Mouse (Mus musculus): ENCODE measurements around the gene Khk. TPM values are rescaled to one million over a fixed set of nuclear protein-coding genes. Genes with fewer than 3 reads are reported as not detected.

Gene Khk
- total RNA-seq, 2 experiments from 2014 or later: 15.1 to 15.9 TPM

DNA sequence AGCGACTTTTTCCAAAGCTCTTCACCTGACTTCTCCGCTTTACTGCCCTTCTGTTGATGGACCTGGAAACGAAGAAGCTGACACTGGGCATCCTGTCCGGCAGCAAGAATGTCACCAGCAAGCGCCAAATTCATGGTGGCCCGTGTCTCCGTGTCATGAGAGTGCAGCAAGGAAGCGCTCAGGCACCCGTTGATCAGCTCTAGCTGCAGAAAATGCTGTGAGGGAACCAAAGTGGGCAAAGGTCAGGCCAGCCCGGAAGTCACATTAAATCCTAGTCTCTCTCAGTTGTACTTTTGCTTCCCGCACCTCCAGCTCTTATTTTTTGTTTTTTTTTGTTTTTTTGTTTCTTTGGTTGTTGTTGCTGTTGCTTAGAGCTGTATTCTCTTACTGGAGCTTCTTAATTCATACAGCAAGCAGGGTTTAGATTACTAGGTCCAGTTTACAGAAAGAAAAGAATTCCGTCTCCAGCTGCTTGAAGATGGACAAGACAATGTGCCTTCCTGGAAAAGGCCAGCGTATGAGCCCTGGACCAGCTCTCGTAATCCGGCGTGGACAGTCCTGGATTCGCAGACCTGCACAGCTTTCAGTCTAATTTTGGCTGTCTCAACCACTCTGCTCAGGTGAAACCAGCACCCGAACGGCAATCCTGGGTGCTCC, 38.1 kb downstream of the Khk start:
- intact Hi-C loops (cut with DNase I): loop anchor here (10.0 kb wide), 1 partner anchor 235 kb away; the partner anchor contains the start of genes Eif2b4 and Snx17
- no peak for DNase-seq (ENCODE audit: low spot score in 2 of 2)

GRCm38 (mm10) chr5:30959966-30960501, 38.8 kb downstream of the Khk start, which contains the start of gene Preb:
TSS of gene Preb (minus strand) at chr5:30960361.
- peak; percentile 99 for DNase-seq (ENCODE audit: low spot score in 2 of 2)
- intact Hi-C loops (cut with DNase I): loop anchor here (2.0 to 10.0 kb wide), 3 partner anchors 89 to 335 kb away; partner anchors contain the start of genes Atraid, Eif2b4, Fndc4 and Gckr

- intact Hi-C loops (cut with DNase I): loop anchor here (2.0 to 10.0 kb wide), 2 partner anchors 88 to 334 kb away; partner anchors contain the start of genes Atraid, Fndc4, Gckr and Ift172
- no peak for DNase-seq (ENCODE audit: low spot score in 2 of 2)
Measured at GRCm38 (mm10) chr5:30960814-30961213, 39.6 kb downstream of the Khk start.

DNA sequence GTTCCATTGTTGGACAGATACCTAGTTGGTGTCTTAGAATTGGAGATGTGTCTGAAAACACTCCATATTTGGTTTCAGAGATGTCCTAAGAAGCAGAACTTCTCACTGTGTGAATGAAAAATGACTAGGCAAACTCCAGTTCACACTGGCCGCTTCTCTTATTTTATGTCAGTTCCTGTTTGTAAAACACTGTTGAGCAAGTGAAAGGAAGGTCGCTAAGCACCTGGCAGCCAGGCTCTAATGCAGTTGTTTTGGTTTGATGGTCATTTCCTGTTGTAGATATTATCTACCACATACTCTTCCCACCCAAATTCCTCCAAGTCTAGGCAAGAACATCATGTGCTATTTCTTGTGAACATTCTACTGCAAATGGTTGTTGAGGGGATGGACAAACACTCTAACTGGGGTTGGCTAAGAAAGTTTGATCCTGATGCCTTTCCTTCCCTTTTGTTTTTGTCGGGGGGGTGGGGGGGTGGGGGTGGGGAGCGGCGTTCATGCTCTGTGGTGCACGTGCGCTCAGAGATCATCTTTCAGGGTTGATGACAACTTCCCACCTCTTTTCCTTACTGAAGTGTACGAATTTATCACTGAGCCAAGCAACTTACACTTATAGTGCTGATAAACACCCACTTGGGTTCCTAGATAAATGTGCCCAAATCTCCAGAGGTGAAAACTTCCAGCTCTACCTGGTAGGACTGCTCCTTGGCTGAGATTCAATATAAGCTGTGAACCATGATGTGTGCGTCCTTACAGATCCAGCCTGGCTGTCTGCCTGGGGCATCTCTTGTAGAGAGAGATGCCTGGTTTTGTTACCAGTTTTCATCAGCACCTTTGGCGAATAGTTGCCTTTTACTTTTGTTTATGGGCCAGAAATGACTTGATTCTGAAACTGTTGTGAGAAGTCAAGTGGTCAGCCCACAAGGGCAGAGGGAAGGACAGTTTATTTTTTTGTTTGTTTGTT, 40.6 kb downstream of the Khk start:
- intact Hi-C loops (cut with DNase I): loop anchor here (2.0 to 10.0 kb wide), 2 partner anchors 87 to 333 kb away; partner anchors contain the start of genes Atraid, Fndc4, Gckr and Ift172
- no peak for DNase-seq (ENCODE audit: low spot score in 2 of 2)

GRCm38 (mm10) chr5:30963916-30964315, 42.7 kb downstream of the Khk start:
- no peak for DNase-seq (ENCODE audit: low spot score in 2 of 2)
- intact Hi-C loops (cut with DNase I): loop anchor here (10.0 kb wide), 1 partner anchor 331 kb away; the partner anchor contains the start of genes Fndc4, Gckr and Ift172

- DNase-seq (ENCODE audit: low spot score in 2 of 2): no peak
- intact Hi-C loops (cut with DNase I): loop anchor here (10.0 kb wide), 1 partner anchor 329 kb away; the partner anchor contains the start of genes Fndc4, Gckr and Ift172
Measured at GRCm38 (mm10) chr5:30966189-30966588, 45.0 kb downstream of the Khk start.

DNA sequence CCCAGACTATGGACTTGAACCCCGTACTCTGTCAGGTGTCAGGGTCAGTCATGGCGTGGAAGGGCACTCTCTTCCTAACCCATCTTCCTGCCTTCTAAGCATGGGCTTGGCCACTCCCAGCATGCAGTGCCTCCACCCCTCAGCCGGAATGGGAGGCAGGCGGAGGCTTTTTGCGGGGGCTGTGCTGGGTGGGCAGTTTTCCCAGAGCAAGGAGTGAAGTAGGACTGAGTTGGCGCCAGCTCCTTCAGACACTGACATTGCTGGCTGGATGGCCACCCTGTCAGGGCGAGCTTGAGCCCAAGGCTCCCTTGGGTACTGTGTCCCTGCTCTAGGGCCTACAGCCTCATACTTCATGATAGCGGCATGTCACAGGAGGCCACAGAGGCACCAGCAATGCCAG, 47.2 kb downstream of the Khk start, which contains the start of gene Tcf23:
Tcf23 (plus strand) TSS at position 247 of the 400 bp plus-strand sequence.
- intact Hi-C loops (cut with DNase I): loop anchor here (10.0 kb wide), 1 partner anchor 326 kb away; the partner anchor contains the start of genes Fndc4, Gckr and Ift172
- DNase-seq (ENCODE audit: low spot score in 2 of 2): no peak

GRCm38 (mm10) chr5:30969440-30969839, 48.2 kb downstream of the Khk start:
- no peak for DNase-seq (ENCODE audit: low spot score in 2 of 2)
- intact Hi-C loops (cut with DNase I): loop anchor here (10.0 kb wide), 1 partner anchor 325 kb away; the partner anchor contains the start of genes Fndc4, Gckr and Ift172

DNA sequence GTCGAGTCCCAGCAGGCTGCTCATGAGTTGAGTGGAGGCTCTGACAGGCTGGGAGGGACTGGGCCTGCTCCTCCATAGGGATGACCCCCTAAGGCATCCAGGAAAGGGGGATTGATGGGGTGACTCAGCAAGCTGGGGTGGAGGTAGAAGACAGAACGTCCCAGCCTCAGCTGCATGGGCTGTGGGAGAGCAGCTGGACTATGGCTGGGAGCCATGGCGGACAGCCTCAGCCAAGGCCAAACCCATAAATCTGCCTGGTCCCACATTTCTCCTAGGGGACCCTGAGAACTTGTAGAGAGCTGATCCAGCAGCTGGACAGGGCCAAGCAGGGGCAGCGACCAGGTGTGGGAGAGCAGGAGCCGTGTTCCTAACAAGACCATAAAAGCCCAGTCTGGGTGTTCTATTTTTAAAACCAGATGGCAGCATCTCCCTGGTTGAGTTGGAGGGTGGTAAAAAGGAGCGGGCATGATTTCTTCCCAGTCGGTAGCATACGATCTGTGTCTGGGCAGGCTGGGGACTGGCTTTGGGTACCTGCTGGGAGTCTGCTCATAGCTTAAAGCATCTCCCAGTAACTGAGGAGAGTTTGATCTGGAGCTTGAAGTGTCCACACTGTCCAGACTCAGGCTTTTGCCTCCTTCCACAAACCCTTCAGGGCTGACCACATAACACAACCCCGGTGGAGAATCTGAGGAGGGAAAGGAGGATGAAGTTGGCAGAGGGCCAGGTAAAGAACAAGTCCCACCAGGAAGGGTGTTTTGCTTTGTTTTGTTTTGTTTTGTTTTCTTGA, 53.8 kb downstream of the Khk start:
- DNase-seq (ENCODE audit: low spot score in 2 of 2): peak in 1 of 2 experiments; percentile 38
- intact Hi-C loops (cut with DNase I): no loop called here

Other genes with a start within 250 kb of the Khk start
- gene Dpysl5, start 209.9 kb upstream of the Khk start, total RNA-seq (2021): 10 to 100 TPM; 27.7 to 31.5 TPM
- gene Mapre3, start 106.8 kb upstream of the Khk start, total RNA-seq (2021): 100 to 1,000 TPM; 210 to 224 TPM
- gene Tmem214, start 53.4 kb upstream of the Khk start, total RNA-seq (2021): 10 to 100 TPM; 65.5 to 71.3 TPM
- gene Agbl5, start 32.7 kb upstream of the Khk start, total RNA-seq (2021): 10 to 100 TPM; 14.3 to 17.8 TPM
- gene Ost4, start 13.6 kb upstream of the Khk start, total RNA-seq (2021): 100 to 1,000 TPM in 1 of 2 experiments, 10 to 100 TPM in 1; 98.1 to 103 TPM
- 1 to 10 TPM; 2.1 to 2.3 TPM for gene Emilin1, start 8.0 kb upstream of the Khk start, total RNA-seq (2021)
- 10 to 100 TPM; 24.8 to 27.7 TPM for gene Cgref1, start 24.2 kb downstream of the Khk start, total RNA-seq (2021)
- 100 to 1,000 TPM; 125 to 133 TPM for gene Preb, start 38.9 kb downstream of the Khk start, total RNA-seq (2021)
- under 1 TPM; 0.16 to 0.25 TPM for gene Tcf23, start 47.2 kb downstream of the Khk start, total RNA-seq (2021)
- 10 to 100 TPM; 70.8 to 71.4 TPM for gene Atraid, start 126.9 kb downstream of the Khk start, total RNA-seq (2021)
- gene Slc5a6, start 127.5 kb downstream of the Khk start, total RNA-seq (2021): 10 to 100 TPM; 12.4 to 16.7 TPM
- gene Cad, start 133.3 kb downstream of the Khk start, total RNA-seq (2021): 10 to 100 TPM; 17.4 to 25.5 TPM
- not detected for gene Dnajc5g, start 184.9 kb downstream of the Khk start, total RNA-seq (2021)
- gene Slc30a3, start 186.8 kb downstream of the Khk start, total RNA-seq (2021): 100 to 1,000 TPM; 163 to 170 TPM
- gene Trim54, start 195.3 kb downstream of the Khk start, total RNA-seq (2021): 1 to 10 TPM; 2.5 to 4.0 TPM
- 1 to 10 TPM; 1.5 to 2.2 TPM for gene Ucn, start 217.4 kb downstream of the Khk start, total RNA-seq (2021)
- 10 to 100 TPM; 47.5 to 48.6 TPM for gene Mpv17, start 232.8 kb downstream of the Khk start, total RNA-seq (2021)

All from left cerebral cortex, postnatal 25 days (tissue).